Comparison of ENCODE assay signal across 9 mouse cellular contexts in the genomic region with DNA sequence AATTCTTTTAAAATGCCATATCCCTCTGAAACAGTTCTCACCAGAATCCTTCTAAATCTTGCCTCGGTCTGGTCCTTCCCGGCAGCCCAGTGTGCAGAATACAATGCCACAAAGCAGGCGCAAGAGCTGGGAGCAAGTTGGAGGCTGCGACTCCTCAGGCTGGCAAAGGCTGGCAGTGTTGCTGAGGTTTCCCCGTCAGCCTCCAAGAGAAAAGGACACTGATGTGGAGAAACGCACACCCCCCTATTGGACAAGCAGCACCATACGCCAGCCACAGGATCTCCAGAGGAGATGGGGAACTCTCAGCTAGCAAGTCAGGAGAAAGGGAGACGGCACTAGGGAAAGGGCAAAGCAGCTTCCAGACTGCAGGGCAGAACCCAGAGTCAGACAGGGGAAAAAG.
A peak's percentile ranks its signal among the peaks of the same experiment; 100 is the strongest.
DNase-seq lines count a peak whose midpoint lies in the region; ATAC-seq and TF ChIP-seq lines count a peak whose summit lies in the region.
"Had no signal": no experiment of that assay in that cellular context is flagged by ENCODE, and none has a peak within 500 bp of the region (broad histone marks: within the 10 kb centered on the region; RNA-seq: fewer than 3 reads in every experiment).

No protein-coding gene starts in this region.

- TF ChIP-seq POLR2A in cerebellum, adult 2 months (IDR thresholded peaks at IDR 0.05; ENCODE audit: borderline replicate concordance, insufficient read depth, low read length) = no peak

- peak in 1 of 2 experiments; percentile 32 for DNase-seq in cerebellum, adult 2 months
- DNase-seq in cerebellum, adult 8-10 months = no peak
- DNase-seq in retina, postnatal 1 day = peak; percentile 47
- DNase-seq in retina, embryonic 14.5 days (ENCODE audit: low spot score) = no peak
- DNase-seq in hindbrain, postnatal 0 days (ENCODE audit: low spot score) = peak; percentile 75
- DNase-seq in right cerebral cortex, postnatal 4 days = peak; percentile 46
- no peak for DNase-seq in gastrocnemius, postnatal 10 days
- DNase-seq in lung, adult 18-20 months = no peak
- DNase-seq: gastrocnemius, postnatal 36 days had no signal

- H3K4me2 ChIP-seq in hindbrain, postnatal 0 days (ENCODE audit: low read depth, low read length) = peak overlapping the region; percentile 43

- H3K9ac ChIP-seq in hindbrain, postnatal 0 days (replicated peaks; ENCODE audit: low read length) = no peak overlapping the region

- no peaks in the 10 kb centered on the region; the same call in 1 of the 2 replicates for H3K27me3 ChIP-seq in cerebellum, adult 2 months (ENCODE audit: control insufficient read depth, insufficient read depth, low read length)
- no peaks in the 10 kb centered on the region for H3K27me3 ChIP-seq in hindbrain, postnatal 0 days (ENCODE audit: insufficient read depth, low read length)

- H3K9me3 ChIP-seq in hindbrain, postnatal 0 days (ENCODE audit: low read length) = no peaks in the 10 kb centered on the region

- ATAC-seq in hindbrain, postnatal 0 days = peak; percentile 90

- H3K36me3 ChIP-seq in hindbrain, postnatal 0 days (ENCODE audit: insufficient read depth, low read length) = no peaks in the 10 kb centered on the region

- H3K27ac ChIP-seq in cerebellum, adult 2 months (ENCODE audit: insufficient read depth, low read length) = no peak overlapping the region
- H3K27ac ChIP-seq in hindbrain, postnatal 0 days = peak overlapping the region; percentile 41; the same call in 1 of the 2 replicates

- no peak for TF ChIP-seq CTCF in cerebellum, adult 2 months (IDR thresholded peaks at IDR 0.05; ENCODE audit: borderline replicate concordance, insufficient read depth, low read depth, low read length)
- TF ChIP-seq CTCF in hindbrain, postnatal 0 days (IDR thresholded peaks at IDR 0.05; ENCODE audit: low read depth) = peak; percentile 56

- peak overlapping the region; percentile 0 for H3K4me3 ChIP-seq in cerebellum, adult 2 months (replicated peaks; ENCODE audit: insufficient read depth, low read depth, low read length)
- peak overlapping the region; percentile 0; the same call in 1 of the 2 replicates for H3K4me3 ChIP-seq in hindbrain, postnatal 0 days (ENCODE audit: low read length)

- H3K4me1 ChIP-seq in cerebellum, adult 2 months (ENCODE audit: control insufficient read depth, insufficient read depth, low read length) = no peaks in the 10 kb centered on the region; the same call in 1 of the 2 replicates
- peaks cover 3% of the 10 kb centered on the region; the same call in 1 of the 2 replicates for H3K4me1 ChIP-seq in hindbrain, postnatal 0 days (ENCODE audit: insufficient read depth, low read length)

- 17% methylated on average over 8 of the region's 8 CpGs for WGBS in cerebellum, adult 2 months
- 13% methylated on average over 8 of the region's 8 CpGs for WGBS in hindbrain, postnatal 0 days

Comparison
In these comparisons a context has a peak if more than half of its experiments do, and no peak if none do; other contexts are left out.
1. DNase-seq: peak in retina, postnatal 1 day (single experiment), hindbrain, postnatal 0 days (single experiment) and right cerebral cortex, postnatal 4 days (single experiment); none in cerebellum, adult 8-10 months (single experiment), retina, embryonic 14.5 days (single experiment), gastrocnemius, postnatal 10 days (single experiment) and lung, adult 18-20 months (0 of 2).